Mouse (Mus musculus) E14TG2a.4 (cell line): ENCODE measurements around the gene Rtn4.
A peak's percentile ranks its signal among the peaks of the same experiment; 100 is the strongest.

ENCODE experiments used
- H3K27me3 ChIP-seq: 2 replicates; pipeline ENCODE4 v1.6.1; 2014; ENCODE audit warnings: low read length, control low read depth; ENCODE audit not compliant: insufficient read depth
- H3K36me3 ChIP-seq: 2 replicates; pipeline ENCODE4 v1.6.1; 2014; ENCODE audit warnings: low read length, control low read depth; ENCODE audit not compliant: insufficient read depth
- H3K4me1 ChIP-seq: replicated peaks from 2 replicates; pipeline ENCODE4 v1.6.1; 2014; ENCODE audit warnings: low read depth, low read length, control low read depth
- H3K4me3 ChIP-seq: replicated peaks from 2 replicates; pipeline ENCODE4 v1.5.1; 2014; ENCODE audit warnings: mild to moderate bottlenecking, low read length
- H3K9me3 ChIP-seq: 2 replicates; pipeline ENCODE4 v1.6.1; 2014; ENCODE audit warnings: low read length, control low read depth
- CTCF ChIP-seq: conservative IDR thresholded peaks from 2 replicates; pipeline ENCODE4 v1.5.1; 2014; ENCODE audit warnings: low read length
- NANOG ChIP-seq: IDR thresholded peaks from 2 replicates; pipeline ENCODE4 v1.6.1; 2014; ENCODE audit warnings: borderline replicate concordance, low read length, mixed read lengths
- POU5F1 ChIP-seq: IDR thresholded peaks from 2 replicates; pipeline ENCODE4 v1.6.1; 2014; ENCODE audit warnings: low read length, borderline replicate concordance

Rtn4 gene

DNA sequence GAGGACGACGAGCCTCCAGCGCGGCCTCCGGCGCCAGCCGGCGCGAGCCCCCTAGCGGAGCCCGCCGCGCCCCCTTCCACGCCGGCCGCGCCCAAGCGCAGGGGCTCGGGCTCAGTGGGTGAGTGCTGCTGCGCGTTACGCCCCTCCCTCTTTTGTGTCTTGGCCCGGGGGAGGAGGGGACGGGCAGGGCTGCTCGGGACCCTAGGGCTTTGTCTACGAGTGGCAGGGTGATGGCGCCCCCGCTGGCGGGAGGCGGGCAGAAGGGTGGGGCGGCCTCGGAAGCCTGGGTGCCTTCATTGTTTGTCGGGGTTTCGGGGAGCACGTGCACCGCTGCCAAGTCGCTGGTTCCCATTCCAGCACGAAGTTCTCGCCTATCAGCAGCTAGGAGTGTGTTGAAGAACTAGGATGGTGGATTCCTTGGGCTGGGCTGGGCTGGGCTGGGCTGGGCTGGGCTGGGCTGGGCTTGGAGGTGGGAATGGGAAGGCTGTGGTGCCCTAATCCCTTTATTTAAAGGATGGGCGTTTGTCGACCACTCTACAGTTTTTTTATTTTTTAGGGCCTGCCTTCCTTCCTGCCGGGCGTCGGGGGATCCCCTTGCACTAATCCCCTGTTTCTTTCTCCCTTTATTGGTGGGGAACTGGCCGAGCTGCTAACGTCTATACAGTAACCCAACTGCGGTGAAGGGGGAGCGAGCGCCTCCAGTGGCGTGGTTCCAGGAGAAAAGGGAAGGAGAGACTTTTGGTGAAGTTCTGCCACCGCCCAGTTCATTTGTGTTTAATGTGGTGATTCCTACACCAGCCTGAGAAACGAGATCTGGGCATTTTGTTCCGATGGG lies 1.0 kb downstream of the Rtn4 start:
- Histone ChIP-seq H3K36me3 (peaks cover 36% of the 10 kb centered on the region), H3K4me1 (peaks cover 57% of the 10 kb centered on the region), H3K9me3 (no peaks in the 10 kb centered on the region), H3K4me3 (peak overlapping the region; percentile 98), H3K27me3 (no peaks in the 10 kb centered on the region)
- TF ChIP-seq POU5F1 (no peak), NANOG (no peak), CTCF (peak; percentile 45)

DNA sequence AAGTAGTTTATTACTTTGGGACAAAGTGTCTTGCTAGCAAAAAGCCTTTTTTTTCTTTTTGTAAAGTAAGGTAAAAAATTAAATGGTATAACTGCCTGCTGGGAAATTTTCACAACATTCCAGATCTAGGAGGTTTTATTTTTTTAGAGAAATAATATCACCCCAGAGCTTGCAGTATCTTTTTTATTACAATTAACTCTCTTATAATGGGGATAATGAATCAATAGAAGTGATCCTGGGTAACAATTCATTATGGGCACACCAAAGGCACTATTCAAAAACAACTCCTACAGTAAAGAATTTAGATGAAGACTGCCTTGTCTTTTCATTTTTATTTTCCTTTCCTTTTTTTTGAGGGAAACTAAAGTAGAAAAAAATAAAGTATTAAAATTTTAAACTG lies 2.0 kb downstream of the Rtn4 start:
- Histone ChIP-seq H3K36me3 (peaks cover 37% of the 10 kb centered on the region), H3K4me3 (peak overlapping the region; percentile 98), H3K4me1 (peaks cover 60% of the 10 kb centered on the region), H3K9me3 (no peaks in the 10 kb centered on the region), H3K27me3 (no peaks in the 10 kb centered on the region)
- TF ChIP-seq NANOG (no peak), CTCF (no peak), POU5F1 (no peak)

DNA sequence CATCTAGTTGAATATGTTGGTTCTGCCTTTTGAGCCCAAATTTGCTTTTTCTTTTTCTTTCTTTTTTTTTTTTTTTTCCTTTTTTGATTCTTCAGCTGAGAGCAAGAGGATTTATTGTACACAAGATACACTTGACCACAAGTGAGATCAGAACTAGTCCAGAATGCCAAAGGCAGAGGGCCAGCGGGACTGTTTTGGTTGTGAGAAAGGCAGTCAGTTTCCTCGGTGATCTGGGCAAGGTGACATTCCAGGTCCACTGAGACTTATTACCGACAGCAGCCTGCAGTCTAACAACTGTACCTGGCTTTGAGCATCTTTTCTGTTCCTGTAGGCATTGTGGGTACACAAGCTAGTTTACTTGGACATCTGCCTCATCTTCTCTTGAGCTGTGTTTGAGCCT lies 10.0 kb downstream of the Rtn4 start:
- peaks cover 78% of the 10 kb centered on the region for H3K4me1 ChIP-seq
- TF ChIP-seq NANOG (no peak), POU5F1 (no peak), CTCF (no peak)
- H3K36me3 ChIP-seq, result peaks cover 64% of the 10 kb centered on the region
- no peak overlapping the region; the same call in 1 of the 2 replicates for H3K4me3 ChIP-seq
- no peaks in the 10 kb centered on the region for H3K27me3 ChIP-seq
- no peaks in the 10 kb centered on the region for H3K9me3 ChIP-seq

DNA sequence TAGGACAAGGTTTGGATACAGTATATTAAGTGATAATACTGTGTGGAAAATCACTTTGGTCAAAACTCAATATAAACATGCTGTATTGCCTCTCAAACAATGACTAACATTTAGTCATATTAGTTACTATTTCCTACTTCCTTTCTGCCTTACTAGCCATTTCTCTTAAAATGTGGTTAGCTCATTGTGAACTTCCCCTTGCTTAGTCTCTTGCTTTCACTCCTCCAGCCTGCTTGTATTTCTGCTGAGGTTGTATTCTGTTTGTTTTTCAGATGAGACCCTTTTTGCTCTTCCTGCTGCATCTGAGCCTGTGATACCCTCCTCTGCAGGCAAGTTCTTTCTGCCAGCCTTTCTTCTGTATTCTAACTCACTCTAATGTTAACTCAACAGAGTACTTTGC lies 12.5 kb downstream of the Rtn4 start:
- H3K27me3 ChIP-seq, result no peaks in the 10 kb centered on the region
- TF ChIP-seq CTCF, result no peak
- no peak for TF ChIP-seq POU5F1
- TF ChIP-seq NANOG, result no peak
- peaks cover 73% of the 10 kb centered on the region for H3K36me3 ChIP-seq
- no peaks in the 10 kb centered on the region for H3K9me3 ChIP-seq
- peaks cover 83% of the 10 kb centered on the region for H3K4me1 ChIP-seq
- no peak overlapping the region for H3K4me3 ChIP-seq

DNA sequence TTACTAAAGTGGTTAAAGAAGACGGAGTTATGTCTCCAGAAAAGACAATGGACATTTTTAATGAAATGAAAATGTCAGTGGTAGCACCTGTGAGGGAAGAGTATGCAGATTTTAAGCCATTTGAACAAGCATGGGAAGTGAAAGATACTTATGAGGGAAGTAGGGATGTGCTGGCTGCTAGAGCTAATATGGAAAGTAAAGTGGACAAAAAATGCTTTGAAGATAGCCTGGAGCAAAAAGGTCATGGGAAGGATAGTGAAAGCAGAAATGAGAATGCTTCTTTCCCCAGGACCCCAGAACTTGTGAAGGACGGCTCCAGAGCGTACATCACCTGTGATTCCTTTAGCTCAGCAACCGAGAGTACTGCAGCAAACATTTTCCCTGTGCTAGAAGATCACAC lies 14.1 kb downstream of the Rtn4 start:
- Histone ChIP-seq H3K36me3 (peaks cover 80% of the 10 kb centered on the region), H3K4me3 (no peak overlapping the region), H3K9me3 (no peaks in the 10 kb centered on the region), H3K4me1 (peaks cover 88% of the 10 kb centered on the region), H3K27me3 (no peaks in the 10 kb centered on the region)
- TF ChIP-seq CTCF (no peak), POU5F1 (no peak), NANOG (no peak)

DNA sequence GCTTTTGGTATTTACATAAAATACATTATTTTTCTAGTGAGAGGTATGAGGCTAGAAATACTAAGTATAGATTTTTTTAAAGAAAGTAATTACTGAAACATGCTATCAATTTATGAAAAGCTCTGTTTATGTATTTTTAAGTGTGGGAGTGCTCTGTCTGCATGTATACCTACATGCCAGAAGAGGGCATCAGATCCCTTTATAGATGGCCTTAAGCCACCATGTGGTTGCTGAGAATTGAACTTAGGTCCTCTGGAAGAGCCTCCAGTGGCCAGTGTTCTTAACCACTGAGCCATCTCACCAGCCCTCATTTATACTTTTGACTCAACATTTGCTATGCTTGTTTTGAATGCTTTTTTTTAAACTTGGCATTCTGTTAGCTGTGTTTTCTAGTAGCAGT lies 16.8 kb downstream of the Rtn4 start:
- H3K9me3 ChIP-seq, result no peaks in the 10 kb centered on the region
- TF ChIP-seq NANOG (no peak), POU5F1 (no peak), CTCF (peak; percentile 14; the same call in 1 of the 2 replicates)
- H3K36me3 ChIP-seq, result peaks cover 78% of the 10 kb centered on the region
- no peaks in the 10 kb centered on the region for H3K27me3 ChIP-seq
- no peak overlapping the region for H3K4me3 ChIP-seq
- H3K4me1 ChIP-seq, result peaks cover 88% of the 10 kb centered on the region

DNA sequence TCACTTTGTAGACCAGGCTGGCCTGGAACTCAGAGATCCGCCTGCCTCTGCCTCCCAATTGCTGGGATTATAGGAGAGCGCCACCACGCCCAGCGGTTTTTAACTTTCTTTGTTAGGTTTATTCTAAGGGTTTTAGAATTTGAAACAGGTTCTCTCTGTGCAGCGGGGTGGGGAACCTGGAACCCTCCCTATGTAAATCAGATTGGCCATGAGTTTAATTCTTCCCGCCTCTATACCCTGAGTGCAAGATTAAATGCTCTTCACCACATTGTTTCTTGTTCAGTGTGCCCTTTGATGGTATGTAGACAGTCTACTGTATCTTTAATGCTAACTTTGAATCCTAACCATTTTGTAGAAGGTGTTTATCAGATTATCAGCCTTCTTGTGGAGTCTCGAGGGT lies 21.4 kb downstream of the Rtn4 start:
- Histone ChIP-seq H3K4me3 (peak overlapping the region; percentile 53), H3K4me1 (peaks cover 90% of the 10 kb centered on the region), H3K36me3 (peaks cover 36% of the 10 kb centered on the region), H3K27me3 (no peaks in the 10 kb centered on the region), H3K9me3 (no peaks in the 10 kb centered on the region)
- TF ChIP-seq NANOG, result peak; percentile 69
- TF ChIP-seq POU5F1, result no peak

DNA sequence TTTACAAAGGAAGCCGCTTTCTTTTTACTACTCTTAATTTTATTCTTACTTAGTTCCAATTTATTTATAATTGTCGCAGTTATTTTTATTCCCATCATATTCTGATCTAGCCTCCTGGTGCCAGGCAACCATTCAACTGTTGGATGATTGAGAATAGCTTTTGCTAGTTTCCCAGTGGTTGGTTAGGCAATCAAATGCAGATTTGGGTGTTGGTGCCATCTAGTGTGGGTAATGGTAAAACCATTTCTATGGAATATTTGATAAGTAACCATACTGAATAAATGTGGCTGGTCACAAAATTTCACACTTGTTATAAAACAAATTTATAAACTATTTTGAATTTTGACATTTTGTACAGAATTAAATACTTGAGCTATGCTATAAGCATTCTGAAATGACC lies 22.0 kb downstream of the Rtn4 start:
- H3K4me1 ChIP-seq, result peaks cover 90% of the 10 kb centered on the region
- H3K9me3 ChIP-seq, result no peaks in the 10 kb centered on the region
- H3K27me3 ChIP-seq, result no peaks in the 10 kb centered on the region
- H3K36me3 ChIP-seq, result peaks cover 33% of the 10 kb centered on the region
- TF ChIP-seq POU5F1 (no peak), CTCF (peak; percentile 16)
- peak overlapping the region; percentile 53 for H3K4me3 ChIP-seq

DNA sequence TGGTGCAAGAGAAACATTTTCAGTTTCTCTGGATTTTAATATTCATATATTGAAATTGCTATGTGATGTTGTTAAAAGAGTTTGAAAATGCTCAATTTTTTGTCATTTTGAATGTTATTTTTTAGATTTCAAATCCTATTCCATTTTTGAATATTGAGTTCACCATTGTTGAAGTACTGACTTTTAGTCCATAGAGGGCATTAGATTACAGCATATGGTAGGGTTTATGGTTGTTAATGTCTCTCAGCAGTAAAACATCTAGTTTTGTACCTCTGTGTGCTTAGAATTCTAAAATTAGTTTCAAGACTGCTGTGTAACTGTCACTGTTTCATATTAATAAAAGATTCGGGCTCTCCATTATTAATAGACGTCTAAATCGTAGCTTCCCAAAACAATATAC lies 22.8 kb downstream of the Rtn4 start:
- peaks cover 89% of the 10 kb centered on the region for H3K4me1 ChIP-seq
- H3K4me3 ChIP-seq, result peak overlapping the region; percentile 53
- H3K27me3 ChIP-seq, result no peaks in the 10 kb centered on the region
- H3K36me3 ChIP-seq, result peaks cover 27% of the 10 kb centered on the region
- H3K9me3 ChIP-seq, result no peaks in the 10 kb centered on the region
- no peak for TF ChIP-seq POU5F1
- peak; percentile 32 for TF ChIP-seq CTCF
